Mouse (Mus musculus): ENCODE results near the gene Ccdc185.

Ccdc185 gene

GRCm38 (mm10) chr1:182749080-182749479, at the start of gene Ccdc185:
Gene Ccdc185, minus strand, starts transcription at chr1:182749180.
- no peak for DNase-seq

- DNase-seq, result no peak
These were observed 48.1 kb upstream of the Ccdc185 start for GRCm38 (mm10) chr1:182797048-182797447.

GRCm38 (mm10) chr1:182794628-182795027, 45.6 kb upstream of the Ccdc185 start:
- DNase-seq, result no peak

GRCm38 (mm10) chr1:182794221-182794620, 45.2 kb upstream of the Ccdc185 start:
- no peak for DNase-seq

- DNase-seq, result peak; percentile 61
These were observed 43.6 kb upstream of the Ccdc185 start for GRCm38 (mm10) chr1:182792521-182793071.

- DNase-seq, result no peak
These were observed 39.9 kb upstream of the Ccdc185 start for GRCm38 (mm10) chr1:182788896-182789295.

- DNase-seq, result no peak
These were observed 38.0 kb upstream of the Ccdc185 start for GRCm38 (mm10) chr1:182787030-182787429.

- no peak for DNase-seq
These were observed 36.5 kb upstream of the Ccdc185 start for GRCm38 (mm10) chr1:182785504-182785903.

- DNase-seq, result no peak
These were observed 35.8 kb upstream of the Ccdc185 start for GRCm38 (mm10) chr1:182784784-182785183.

GRCm38 (mm10) chr1:182783774-182784173, 34.8 kb upstream of the Ccdc185 start:
- no peak for DNase-seq

GRCm38 (mm10) chr1:182779024-182779520, 30.1 kb upstream of the Ccdc185 start:
- no peak for DNase-seq

GRCm38 (mm10) chr1:182778225-182778624, 29.2 kb upstream of the Ccdc185 start:
- no peak for DNase-seq

- DNase-seq, result no peak
These were observed 27.9 kb upstream of the Ccdc185 start for GRCm38 (mm10) chr1:182776749-182777410.

GRCm38 (mm10) chr1:182775576-182775975, 26.6 kb upstream of the Ccdc185 start:
- DNase-seq, result no peak

GRCm38 (mm10) chr1:182764541-182765281, 15.7 kb upstream of the Ccdc185 start:
- DNase-seq, result no peak

GRCm38 (mm10) chr1:182763716-182764461, 14.9 kb upstream of the Ccdc185 start, which contains the start of gene Susd4:
Gene Susd4, plus strand, starts transcription at chr1:182763860.
- peak; percentile 35 for DNase-seq

GRCm38 (mm10) chr1:182763191-182763715, 14.3 kb upstream of the Ccdc185 start:
- DNase-seq, result no peak

- DNase-seq, result no peak
These were observed 9.8 kb upstream of the Ccdc185 start for GRCm38 (mm10) chr1:182758783-182759182.

- DNase-seq, result no peak
These were observed 5.9 kb upstream of the Ccdc185 start for GRCm38 (mm10) chr1:182754865-182755264.

GRCm38 (mm10) chr1:182753694-182754093, 4.7 kb upstream of the Ccdc185 start:
- no peak for DNase-seq

GRCm38 (mm10) chr1:182751301-182751700, 2.3 kb upstream of the Ccdc185 start:
- no peak for DNase-seq

- no peak for DNase-seq
These were observed 1.1 kb downstream of the Ccdc185 start for GRCm38 (mm10) chr1:182747834-182748233.

- DNase-seq, result no peak
These were observed 1.9 kb downstream of the Ccdc185 start for GRCm38 (mm10) chr1:182747081-182747480.
